Mouse (Mus musculus): ENCODE results near the gene Dhrs1.

GRCm38 (mm10) chr14:55735334-55735733 lies 10.2 kb downstream of the Dhrs1 start:
- TF ChIP-seq POLR2A (IDR thresholded peaks at IDR 0.05; ENCODE audit: borderline replicate concordance, low read depth, low read length), result no peak
- TF ChIP-seq CTCF (IDR thresholded peaks at IDR 0.05; ENCODE audit: low read depth, low read length), result no peak
